Mouse (Mus musculus): ENCODE results near the gene Zfyve27.

DNA sequence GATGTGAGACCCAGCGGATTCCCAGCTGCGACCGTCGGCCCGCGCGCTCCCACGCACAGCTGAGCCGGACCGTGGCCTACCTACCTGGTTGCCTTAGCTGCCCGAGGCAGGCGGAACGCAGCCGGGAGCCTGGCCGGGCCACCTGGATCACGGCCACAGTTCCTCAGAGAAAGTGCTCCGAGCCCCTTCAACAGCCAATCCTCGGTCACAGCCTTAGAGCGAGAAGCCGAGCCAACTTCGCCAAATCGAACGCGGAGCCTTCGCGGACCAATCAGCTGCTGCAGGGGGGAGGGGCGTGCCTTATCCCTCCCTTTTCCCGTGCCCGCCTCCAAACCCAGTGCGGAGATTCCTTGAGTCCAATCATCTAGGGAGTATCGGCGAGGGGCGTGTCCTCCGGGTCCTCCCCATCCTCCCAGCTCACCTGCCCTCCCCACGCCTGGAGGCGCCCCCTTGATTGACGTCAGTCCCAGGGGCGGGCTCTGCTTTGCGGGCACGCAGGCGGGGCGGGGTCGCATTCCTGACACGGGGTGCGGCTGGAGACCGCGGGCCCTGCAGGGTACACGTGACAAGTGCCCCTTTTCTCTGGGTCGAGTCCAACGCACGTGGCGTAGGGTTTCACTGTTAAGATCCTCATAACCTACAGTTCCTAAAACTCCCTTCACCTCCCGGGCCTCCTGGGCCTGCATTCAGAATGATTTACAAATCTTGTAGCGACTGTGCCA, 34.8 kb upstream of the Zfyve27 start, which contains the start of gene Avpi1:
- TF ChIP-seq POLR2A (IDR thresholded peaks at IDR 0.05; ENCODE audit: borderline replicate concordance, extremely low read depth, insufficient read depth, insufficient read length, poor library complexity, severe bottlenecking) (0 out of 2 replicates have a peak, but pooled peaks have one; percentile 6), CTCF (IDR thresholded peaks at IDR 0.05; ENCODE audit: borderline replicate concordance, extremely low read depth, insufficient read depth, insufficient read length) (no peak)
